Mouse (Mus musculus) kidney, adult 11 months (tissue): ENCODE data around the gene Nkx2-3.
A peak's percentile ranks its signal among the peaks of the same experiment; 100 is the strongest.

ENCODE experiments used
- DNase-seq: peaks from one replicate; pipeline ENCODE4 v3.0.0; 2022

Nkx2-3 gene

GRCm38 (mm10) chr19:43619916-43620479 is 7.9 kb downstream of the Nkx2-3 start:
- DNase-seq = no peak

- DNase-seq = peak; percentile 73
Measured at GRCm38 (mm10) chr19:43623913-43624312, 11.8 kb downstream of the Nkx2-3 start.

- DNase-seq = no peak
Measured at GRCm38 (mm10) chr19:43626160-43626559, 14.0 kb downstream of the Nkx2-3 start.

- DNase-seq = no peak
Measured at GRCm38 (mm10) chr19:43627345-43627744, 15.2 kb downstream of the Nkx2-3 start.

- DNase-seq = no peak
Measured at GRCm38 (mm10) chr19:43629088-43629487, 17.0 kb downstream of the Nkx2-3 start.

- DNase-seq = peak; percentile 64
Measured at GRCm38 (mm10) chr19:43630466-43631251, 18.5 kb downstream of the Nkx2-3 start.

GRCm38 (mm10) chr19:43641833-43642232 is 29.7 kb downstream of the Nkx2-3 start:
- no peak for DNase-seq

GRCm38 (mm10) chr19:43642843-43643242 is 30.7 kb downstream of the Nkx2-3 start:
- no peak for DNase-seq

GRCm38 (mm10) chr19:43645508-43645907 is 33.4 kb downstream of the Nkx2-3 start:
- no peak for DNase-seq

GRCm38 (mm10) chr19:43646852-43647251 is 34.7 kb downstream of the Nkx2-3 start:
- no peak for DNase-seq

- DNase-seq = no peak
Measured at GRCm38 (mm10) chr19:43647261-43647660, 35.1 kb downstream of the Nkx2-3 start.

- no peak for DNase-seq
Measured at GRCm38 (mm10) chr19:43648343-43648742, 36.2 kb downstream of the Nkx2-3 start.

- DNase-seq = no peak
Measured at GRCm38 (mm10) chr19:43651241-43651785, 39.2 kb downstream of the Nkx2-3 start.

- DNase-seq = no peak
Measured at GRCm38 (mm10) chr19:43655735-43656492, 43.8 kb downstream of the Nkx2-3 start.

GRCm38 (mm10) chr19:43659632-43660031 is 47.5 kb downstream of the Nkx2-3 start:
- DNase-seq = no peak

- DNase-seq = no peak
Measured at GRCm38 (mm10) chr19:43660774-43661173, 48.6 kb downstream of the Nkx2-3 start.

GRCm38 (mm10) chr19:43662176-43662967 is 50.2 kb downstream of the Nkx2-3 start:
- DNase-seq = peak; percentile 58

GRCm38 (mm10) chr19:43663471-43663870 is 51.3 kb downstream of the Nkx2-3 start:
- DNase-seq = no peak
